Mouse (Mus musculus): ENCODE data around the gene Atg5.

DNA sequence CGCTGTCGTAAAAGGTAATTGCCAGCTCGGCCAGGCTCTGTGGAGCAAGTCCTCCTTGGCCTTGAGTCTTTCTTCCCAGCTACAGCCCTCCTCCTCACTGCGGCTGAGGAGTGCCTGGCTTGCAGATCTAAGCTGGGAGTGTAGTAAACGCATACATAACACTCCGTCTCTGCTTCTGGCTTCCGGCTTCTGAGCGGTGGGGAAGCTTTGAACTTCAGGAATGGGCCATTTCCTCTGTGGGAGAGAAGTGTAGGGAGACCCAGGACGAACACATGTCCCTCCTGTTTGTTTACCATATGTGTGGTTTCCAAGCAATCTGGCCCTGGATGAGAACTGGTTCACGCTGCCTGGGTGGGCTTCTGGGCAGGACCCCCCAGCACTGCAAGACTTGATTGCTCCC, 140.9 kb downstream of the Atg5 start:
- TF ChIP-seq CTCF (IDR thresholded peaks at IDR 0.05) (no peak), EP300 (IDR thresholded peaks at IDR 0.05) (no peak)

Data from lung, postnatal 0 days (tissue).